Mouse (Mus musculus) CH12.LX (cell line): ENCODE results near the gene Tram2.

Source experiments
- CHD1 ChIP-seq: IDR thresholded peaks from 2 replicates; pipeline ENCODE4 v1.6.1; 2012; ENCODE audit warnings: low read depth, low read length, improper control_type of control experiment, inconsistent platforms
- CTCF ChIP-seq, 2 experiments: IDR thresholded peaks in 1 of 2; conservative IDR thresholded peaks in 1 of 2; 2 replicates each; pipeline ENCODE4 v1.5.1; 2011 to 2012; ENCODE audit warnings: low read depth in 2 of 2, low read length in 2 of 2, improper control_type of control experiment in 1 of 2, inconsistent platforms in 1 of 2, mild to moderate bottlenecking in 1 of 2, moderate library complexity in 1 of 2
- ELF1 ChIP-seq: IDR thresholded peaks from 2 replicates; pipeline ENCODE4 v1.6.1; 2014; ENCODE audit warnings: low read depth, mild to moderate bottlenecking, inconsistent platforms, low read length, improper control_type of control experiment
- EP300 ChIP-seq: IDR thresholded peaks from 2 replicates; pipeline ENCODE4 v1.6.1; 2011; ENCODE audit warnings: low read length, improper control_type of control experiment
- POLR2A ChIP-seq: IDR thresholded peaks from 2 replicates; pipeline ENCODE4 v1.6.1; 2011; ENCODE audit warnings: low read depth, mild to moderate bottlenecking, improper control_type of control experiment, low read length
- USF1 ChIP-seq: IDR thresholded peaks from 2 replicates; pipeline ENCODE4 v1.6.1; 2014; ENCODE audit warnings: low read depth, mild to moderate bottlenecking, inconsistent platforms, low read length, improper control_type of control experiment
- ZMIZ1 ChIP-seq: IDR thresholded peaks from 2 replicates; pipeline ENCODE4 v1.6.1; 2012; ENCODE audit warnings: low read depth, mild to moderate bottlenecking, inconsistent platforms, low read length, improper control_type of control experiment

GRCm38 (mm10) chr1:20951300-20951763 is 127.7 kb downstream of the Tram2 start, which contains the start of gene Efhc1:
- TF ChIP-seq POLR2A (no peak), ELF1 (no peak), USF1 (no peak), EP300 (no peak), CTCF (conservative IDR thresholded peaks at IDR 0.05 in 1 of 2, IDR thresholded peaks at IDR 0.05 in 1 of 2; ENCODE audit: low read depth in 2 of 2, low read length in 2 of 2) (no peak), CHD1 (no peak), ZMIZ1 (no peak)
